Mouse (Mus musculus) olfactory bulb, adult 2 months (tissue): ENCODE results near the gene Acvr1b.

ENCODE experiments used
- CTCF ChIP-seq: fragments of 200-500 bp; IDR thresholded peaks from 2 replicates; pipeline ENCODE4 v1.5.1; 2012; ENCODE audit warnings: low read depth, mild to moderate bottlenecking, low read length, moderate library complexity; ENCODE audit not compliant: insufficient read depth
- POLR2A ChIP-seq: fragments of 200-500 bp; IDR thresholded peaks from 2 replicates; pipeline ENCODE4 v1.6.1; 2012; ENCODE audit warnings: mild to moderate bottlenecking, low read depth, low read length, moderate library complexity; ENCODE audit not compliant: insufficient read depth

DNA sequence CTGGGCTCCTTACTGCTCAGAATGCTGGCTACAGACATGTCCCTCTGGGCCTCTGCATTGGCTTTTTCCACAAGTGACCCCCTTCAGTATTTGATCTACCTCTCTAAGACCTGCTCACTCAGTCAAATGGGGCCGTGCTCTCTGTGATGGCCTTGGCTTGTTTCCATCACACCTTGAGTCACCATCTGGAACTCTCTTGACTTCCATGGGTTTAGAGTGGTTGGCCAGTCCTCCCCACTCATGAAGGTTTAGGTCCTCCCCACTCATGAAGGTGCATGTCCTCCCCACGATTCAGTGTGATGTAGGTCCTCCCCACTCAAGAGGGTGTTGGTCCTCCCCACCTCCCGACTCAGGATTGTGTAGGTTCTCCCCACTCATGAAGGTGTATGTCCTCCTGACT lies 59.3 kb downstream of the Acvr1b start:
- TF ChIP-seq POLR2A (no peak), CTCF (no peak)
